Mouse (Mus musculus) embryonic facial prominence, embryonic 13.5 days (tissue): ENCODE results near the gene Fam216b. TPM values are rescaled to one million over a fixed set of nuclear protein-coding genes. Genes with fewer than 3 reads are reported as not detected.
A peak's percentile ranks its signal among the peaks of the same experiment; 100 is the strongest.

Experiments
- ATAC-seq: fragments of 200-750 bp; cut with Nextera tagmentation; 2 replicates; pipeline ENCODE4 v1.8.0; 2017; ENCODE audit warnings: low read depth; ENCODE audit not compliant: insufficient number of reproducible peaks, insufficient read depth, low FRiP score, low TSS enrichment
- H3K27ac ChIP-seq: fragments of 300-500 bp; sonication (generic); 2 replicates; pipeline ENCODE4 v1.5.1; 2015; ENCODE audit warnings: moderate library complexity, mild to moderate bottlenecking, inconsistent platforms
- H3K27me3 ChIP-seq: fragments of 300-500 bp; sonication (generic); 2 replicates; pipeline ENCODE4 v1.6.1; 2015; ENCODE audit warnings: mild to moderate bottlenecking, inconsistent platforms
- H3K36me3 ChIP-seq: fragments of 300-500 bp; sonication (generic); 2 replicates; pipeline ENCODE4 v1.6.1; 2015; ENCODE audit warnings: mild to moderate bottlenecking, inconsistent platforms
- H3K4me1 ChIP-seq: fragments of 300-500 bp; sonication (generic); 2 replicates; pipeline ENCODE4 v1.6.1; 2015; ENCODE audit warnings: inconsistent platforms
- H3K4me2 ChIP-seq: fragments of 300-500 bp; sonication (generic); 2 replicates; pipeline ENCODE4 v1.6.1; 2015; ENCODE audit warnings: moderate library complexity, mild to moderate bottlenecking, inconsistent platforms
- H3K4me3 ChIP-seq: fragments of 300-500 bp; sonication (generic); 2 replicates; pipeline ENCODE4 v1.5.1; 2015; ENCODE audit warnings: mild to moderate bottlenecking, inconsistent platforms
- H3K9ac ChIP-seq: fragments of 300-500 bp; sonication (generic); 2 replicates; pipeline ENCODE4 v1.6.1; 2015; ENCODE audit warnings: mild to moderate bottlenecking, inconsistent platforms
- H3K9me3 ChIP-seq: fragments of 300-500 bp; sonication (generic); 2 replicates; pipeline ENCODE4 v1.6.1; 2016; ENCODE audit warnings: inconsistent platforms
- WGBS: fragments of 180-500 bp; shearing (Covaris S2); methylation state at CpG from one replicate; pipeline ENCODE4 v1.1.7; 2015; ENCODE audit warnings: mixed read lengths; 5-methylcytosine and 5-hydroxymethylcytosine counted together
- polyA plus RNA-seq: library from polyadenylated mRNA; unstranded; fragments of >200 nt; fragmentation: Nextera tagmentation; extraction: Ambion mirVana; gene quantifications from 2 replicates; pipeline ENCODE4 v1.2.1, GENCODE M21; 2015

The Fam216b gene
- polyA plus RNA-seq, 1 experiment from 2014 or later: not detected

- Histone ChIP-seq H3K4me1 (0 out of 2 replicates have a peak, but pooled peaks cover 5% of the 10 kb centered on the region), H3K27ac (no peak overlapping the region), H3K4me3 (no peak overlapping the region), H3K36me3 (no peaks in the 10 kb centered on the region), H3K27me3 (no peaks in the 10 kb centered on the region), H3K9ac (no peak overlapping the region), H3K4me2 (no peak overlapping the region), H3K9me3 (no peaks in the 10 kb centered on the region)
- WGBS: 65% methylated on average over 11 of the region's 11 CpGs
- no peak for ATAC-seq
Measured at GRCm38 (mm10) chr14:78041886-78042526, 46.8 kb downstream of the Fam216b start.

GRCm38 (mm10) chr14:78040643-78041042 is 48.2 kb downstream of the Fam216b start:
- Histone ChIP-seq H3K4me1 (0 out of 2 replicates have a peak, but pooled peaks cover 5% of the 10 kb centered on the region), H3K36me3 (no peaks in the 10 kb centered on the region), H3K9me3 (no peaks in the 10 kb centered on the region), H3K27me3 (no peaks in the 10 kb centered on the region), H3K4me2 (no peak overlapping the region), H3K27ac (no peak overlapping the region), H3K4me3 (no peak overlapping the region), H3K9ac (no peak overlapping the region)
- 83% methylated on average over 6 of the region's 6 CpGs for WGBS
- ATAC-seq: no peak

- Histone ChIP-seq H3K4me3 (no peak overlapping the region), H3K9me3 (no peaks in the 10 kb centered on the region), H3K4me1 (0 out of 2 replicates have a peak, but pooled peaks cover 5% of the 10 kb centered on the region), H3K4me2 (0 out of 2 replicates have a peak overlapping the region, but pooled peaks have one; percentile 3), H3K27ac (peak overlapping the region; percentile 35; the same call in 1 of the 2 replicates), H3K27me3 (no peaks in the 10 kb centered on the region), H3K36me3 (no peaks in the 10 kb centered on the region), H3K9ac (no peak overlapping the region)
- 56% methylated on average over 8 of the region's 8 CpGs for WGBS
- no peak for ATAC-seq
Measured at GRCm38 (mm10) chr14:78038876-78039275, 49.9 kb downstream of the Fam216b start.

Other genes starting within 250 kb of the Fam216b start
- 102 and 107 TPM in 2 replicates for gene Dnajc15, start 213.9 kb downstream of the Fam216b start, polyA plus RNA-seq
- 0.42 and 0.70 TPM in 2 replicates for gene Epsti1, start 184.8 kb downstream of the Fam216b start, polyA plus RNA-seq
- gene Tnfsf11, start 219.0 kb upstream of the Fam216b start, polyA plus RNA-seq: 1.4 and 2.0 TPM in 2 replicates